Mouse (Mus musculus): ENCODE data around the gene Bpi. TPM values are rescaled to one million over a fixed set of nuclear protein-coding genes. Genes with fewer than 3 reads are reported as not detected.

Bpi gene
- polyA plus RNA-seq, 1 experiment from 2014 or later: not detected

GRCm38 (mm10) chr2:158228670-158229502 is 29.0 kb upstream of the Bpi start, which contains the start of gene D630003M21Rik:
TSS of gene D630003M21Rik (minus strand) at chr2:158229222.
- peaks cover 20% of the 10 kb centered on the region for H3K4me1 ChIP-seq
- peak within 1 kb of the TSS; percentile 83 for H3K27ac ChIP-seq
- H3K9me3 ChIP-seq (replicated peaks): no peaks in the 10 kb centered on the region
- no peaks in the 10 kb centered on the region for H3K36me3 ChIP-seq
- H3K27me3 ChIP-seq (ENCODE audit: low read depth, poor library complexity, severe bottlenecking): peaks cover 27% of the 10 kb centered on the region
- under 1% methylated on average over 47 of the region's 55 CpGs for WGBS
- DNase-seq (ENCODE audit: low spot score): peak; percentile 74
- H3K4me3 ChIP-seq: peak within 1 kb of the TSS; percentile 66

- 32% methylated on average over 7 of the region's 7 CpGs for WGBS
- H3K27ac ChIP-seq: peak overlapping the region; percentile 83
These were observed 28.4 kb upstream of the Bpi start for GRCm38 (mm10) chr2:158229503-158229892.

GRCm38 (mm10) chr2:158230617-158231016 is 27.3 kb upstream of the Bpi start:
- peaks cover 20% of the 10 kb centered on the region for H3K4me1 ChIP-seq

More at GRCm38 (mm10) chr2:158229503-158229892, 28.4 kb upstream of the Bpi start:
- no peak for DNase-seq (ENCODE audit: low spot score)
- Histone ChIP-seq H3K4me1 (peaks cover 20% of the 10 kb centered on the region), H3K36me3 (no peaks in the 10 kb centered on the region), H3K4me3 (peak overlapping the region; percentile 66), H3K9me3 (replicated peaks) (no peaks in the 10 kb centered on the region), H3K27me3 (ENCODE audit: low read depth, poor library complexity, severe bottlenecking) (peaks cover 27% of the 10 kb centered on the region)

GRCm38 (mm10) chr2:158231071-158231470 is 26.8 kb upstream of the Bpi start:
- WGBS: 74% methylated on average over 5 of the region's 5 CpGs
- DNase-seq (ENCODE audit: low spot score): no peak
- H3K27me3 ChIP-seq (ENCODE audit: low read depth, poor library complexity, severe bottlenecking): peaks cover 27% of the 10 kb centered on the region
- peaks cover 20% of the 10 kb centered on the region for H3K4me1 ChIP-seq
- H3K36me3 ChIP-seq: no peaks in the 10 kb centered on the region
- H3K4me3 ChIP-seq: no peak overlapping the region
- no peaks in the 10 kb centered on the region for H3K9me3 ChIP-seq (replicated peaks)
- no peak overlapping the region for H3K27ac ChIP-seq

More at GRCm38 (mm10) chr2:158230617-158231016, 27.3 kb upstream of the Bpi start:
- H3K9me3 ChIP-seq (replicated peaks): no peaks in the 10 kb centered on the region
- H3K4me3 ChIP-seq: no peak overlapping the region
- peaks cover 27% of the 10 kb centered on the region for H3K27me3 ChIP-seq (ENCODE audit: low read depth, poor library complexity, severe bottlenecking)
- 69% methylated on average over 6 of the region's 6 CpGs for WGBS
- no peak for DNase-seq (ENCODE audit: low spot score)
- no peaks in the 10 kb centered on the region for H3K36me3 ChIP-seq
- no peak overlapping the region for H3K27ac ChIP-seq

GRCm38 (mm10) chr2:158232414-158232813 is 25.5 kb upstream of the Bpi start:
- no peak overlapping the region for H3K27ac ChIP-seq
- 73% methylated on average over 3 of the region's 3 CpGs for WGBS
- H3K9me3 ChIP-seq (replicated peaks): no peaks in the 10 kb centered on the region
- H3K4me3 ChIP-seq: no peak overlapping the region
- DNase-seq (ENCODE audit: low spot score): no peak
- no peaks in the 10 kb centered on the region for H3K36me3 ChIP-seq
- H3K27me3 ChIP-seq (ENCODE audit: low read depth, poor library complexity, severe bottlenecking): peaks cover 16% of the 10 kb centered on the region
- peaks cover 20% of the 10 kb centered on the region for H3K4me1 ChIP-seq

GRCm38 (mm10) chr2:158233106-158233505 is 24.8 kb upstream of the Bpi start:
- Histone ChIP-seq H3K36me3 (no peaks in the 10 kb centered on the region), H3K4me3 (no peak overlapping the region), H3K27me3 (ENCODE audit: low read depth, poor library complexity, severe bottlenecking) (peaks cover 16% of the 10 kb centered on the region), H3K27ac (no peak overlapping the region), H3K9me3 (replicated peaks) (no peaks in the 10 kb centered on the region), H3K4me1 (peaks cover 20% of the 10 kb centered on the region)
- 83% methylated on average over 3 of the region's 3 CpGs for WGBS
- no peak for DNase-seq (ENCODE audit: low spot score)

- H3K27ac ChIP-seq: no peak overlapping the region
- H3K27me3 ChIP-seq (ENCODE audit: low read depth, poor library complexity, severe bottlenecking): no peaks in the 10 kb centered on the region
- H3K4me1 ChIP-seq: no peaks in the 10 kb centered on the region
- no peak for DNase-seq (ENCODE audit: low spot score)
- H3K9me3 ChIP-seq (replicated peaks): no peaks in the 10 kb centered on the region
- no peaks in the 10 kb centered on the region for H3K36me3 ChIP-seq
- no peak overlapping the region for H3K4me3 ChIP-seq
These were observed 21.2 kb upstream of the Bpi start for GRCm38 (mm10) chr2:158236698-158237097.

GRCm38 (mm10) chr2:158238101-158238500 is 19.8 kb upstream of the Bpi start:
- DNase-seq (ENCODE audit: low spot score): no peak
- Histone ChIP-seq H3K9me3 (replicated peaks) (no peaks in the 10 kb centered on the region), H3K36me3 (no peaks in the 10 kb centered on the region), H3K27me3 (ENCODE audit: low read depth, poor library complexity, severe bottlenecking) (no peaks in the 10 kb centered on the region), H3K4me1 (no peaks in the 10 kb centered on the region), H3K27ac (no peak overlapping the region), H3K4me3 (no peak overlapping the region)
- 91% methylated on average over 5 of the region's 5 CpGs for WGBS

- DNase-seq (ENCODE audit: low spot score): no peak
- Histone ChIP-seq H3K27me3 (ENCODE audit: low read depth, poor library complexity, severe bottlenecking) (no peaks in the 10 kb centered on the region), H3K4me1 (peaks cover 5% of the 10 kb centered on the region; the same call in 1 of the 2 replicates), H3K27ac (no peak overlapping the region), H3K36me3 (no peaks in the 10 kb centered on the region), H3K9me3 (replicated peaks) (no peaks in the 10 kb centered on the region), H3K4me3 (no peak overlapping the region)
- 75% methylated on average over 5 of the region's 5 CpGs for WGBS
These were observed 16.7 kb upstream of the Bpi start for GRCm38 (mm10) chr2:158241126-158241738.

GRCm38 (mm10) chr2:158242170-158242896 is 15.6 kb upstream of the Bpi start:
- Histone ChIP-seq H3K27ac (no peak overlapping the region), H3K27me3 (ENCODE audit: low read depth, poor library complexity, severe bottlenecking) (no peaks in the 10 kb centered on the region), H3K36me3 (no peaks in the 10 kb centered on the region), H3K4me1 (peaks cover 5% of the 10 kb centered on the region; the same call in 1 of the 2 replicates), H3K9me3 (replicated peaks) (no peaks in the 10 kb centered on the region), H3K4me3 (no peak overlapping the region)
- DNase-seq (ENCODE audit: low spot score): no peak
- WGBS: 89% methylated on average over 18 of the region's 18 CpGs

GRCm38 (mm10) chr2:158243129-158243870 is 14.6 kb upstream of the Bpi start:
- H3K36me3 ChIP-seq: no peaks in the 10 kb centered on the region
- WGBS: 76% methylated on average over 18 of the region's 18 CpGs
- H3K9me3 ChIP-seq (replicated peaks): no peaks in the 10 kb centered on the region
- no peak overlapping the region for H3K27ac ChIP-seq
- no peaks in the 10 kb centered on the region for H3K27me3 ChIP-seq (ENCODE audit: low read depth, poor library complexity, severe bottlenecking)
- DNase-seq (ENCODE audit: low spot score): no peak
- no peak overlapping the region for H3K4me3 ChIP-seq
- H3K4me1 ChIP-seq: peaks cover 5% of the 10 kb centered on the region; the same call in 1 of the 2 replicates

GRCm38 (mm10) chr2:158245072-158245817 is 12.6 kb upstream of the Bpi start:
- no peak for DNase-seq (ENCODE audit: low spot score)
- H3K4me1 ChIP-seq: peaks cover 5% of the 10 kb centered on the region; the same call in 1 of the 2 replicates
- H3K4me3 ChIP-seq: no peak overlapping the region
- H3K27me3 ChIP-seq (ENCODE audit: low read depth, poor library complexity, severe bottlenecking): no peaks in the 10 kb centered on the region
- H3K9me3 ChIP-seq (replicated peaks): no peaks in the 10 kb centered on the region
- H3K36me3 ChIP-seq: no peaks in the 10 kb centered on the region
- WGBS: 80% methylated on average over 4 of the region's 4 CpGs
- no peak overlapping the region for H3K27ac ChIP-seq
